Mouse (Mus musculus) ES-E14 (cell line): ENCODE results near the gene Slc2a8.

ENCODE experiments used
- MAFK ChIP-seq: IDR thresholded peaks from 2 replicates; pipeline ENCODE4 v1.6.1; 2014; ENCODE audit warnings: mild to moderate bottlenecking, low read depth, low read length, inconsistent platforms; ENCODE audit not compliant: insufficient read depth
- ZC3H11A ChIP-seq: IDR thresholded peaks from 2 replicates; pipeline ENCODE4 v1.6.1; 2012; ENCODE audit warnings: low read depth, mild to moderate bottlenecking, inconsistent platforms, low read length, borderline replicate concordance
- ZNF384 ChIP-seq: IDR thresholded peaks from 2 replicates; pipeline ENCODE4 v1.6.1; 2012; ENCODE audit warnings: low read depth, low read length, inconsistent platforms

- no peak for TF ChIP-seq ZC3H11A
- no peak for TF ChIP-seq ZNF384
- no peak for TF ChIP-seq MAFK
Measured at GRCm38 (mm10) chr2:32979675-32980074, 2.2 kb downstream of the Slc2a8 start.
